Comparison of ENCODE assay signal across 28 mouse cellular contexts in the genomic region with DNA sequence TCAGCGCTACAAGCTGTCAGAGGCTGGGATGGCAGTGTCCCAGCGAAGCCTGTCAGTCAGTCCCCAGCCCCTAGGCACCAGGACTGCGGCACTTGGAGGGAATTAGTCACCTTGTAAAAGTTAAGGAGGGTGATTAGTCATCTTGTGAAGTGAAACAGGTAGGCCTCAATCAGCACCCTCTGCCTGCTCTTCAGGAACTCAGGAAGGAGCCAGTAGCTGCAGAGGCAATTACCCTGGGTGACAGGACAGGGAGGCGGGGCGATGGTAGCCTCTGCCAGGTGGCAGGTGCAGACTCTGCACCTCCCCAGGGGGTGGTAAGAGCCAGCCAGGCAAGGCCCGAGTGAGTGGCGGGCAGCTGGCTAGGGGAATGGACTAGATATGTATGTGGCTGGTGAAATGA. TPM values are rescaled to one million over a fixed set of nuclear protein-coding genes. Genes with fewer than 3 reads are reported as not detected.
A peak's percentile ranks its signal among the peaks of the same experiment; 100 is the strongest.
DNase-seq lines count a peak whose midpoint lies in the region; ATAC-seq and TF ChIP-seq lines count a peak whose summit lies in the region.
"Had no signal": no experiment of that assay in that cellular context is flagged by ENCODE, and none has a peak within 500 bp of the region (broad histone marks: within the 10 kb centered on the region; RNA-seq: fewer than 3 reads in every experiment).

No protein-coding gene starts in this region.

- no peak overlapping the region for H3K4me2 ChIP-seq in CH12.LX (ENCODE audit: insufficient read depth, low read depth, poor library complexity, severe bottlenecking)
- no peak overlapping the region for H3K4me2 ChIP-seq in intestine, postnatal 0 days (replicated peaks; ENCODE audit: low read depth)
- H3K4me2 ChIP-seq: heart, embryonic 15.5 days; liver, embryonic 12.5 days; midbrain, embryonic 15.5 days; neural tube, embryonic 15.5 days had no signal

- H3K4me1 ChIP-seq in CH12.LX (ENCODE audit: control insufficient read depth in 1 of 2, insufficient read depth in 2 of 2) = peaks cover 25 to 42% of the 10 kb centered on the region in 2 experiments
- H3K4me1 ChIP-seq in intestine, postnatal 0 days (replicated peaks; ENCODE audit: control insufficient read depth, insufficient read depth, low read length) = no peaks in the 10 kb centered on the region; the same call in 1 of the 2 replicates
- H3K4me1 ChIP-seq: midbrain, embryonic 15.5 days had no signal

- ATAC-seq in intestine, postnatal 0 days = peak; percentile 64
- ATAC-seq: forebrain, embryonic 14.5 days; hindbrain, embryonic 16.5 days; liver, embryonic 12.5 days; liver, postnatal 0 days; midbrain, embryonic 15.5 days had no signal

- intact Hi-C loops in gastrocnemius, postnatal 14 days (cut with DNase I; ENCODE audit: low total_unique reads) = no loop called here

- no peak for TF ChIP-seq CTCF in CH12.LX (conservative IDR thresholded peaks at IDR 0.05 in 1 of 2, IDR thresholded peaks at IDR 0.05 in 1 of 2; ENCODE audit: low read depth in 2 of 2, low read length in 2 of 2)
- TF ChIP-seq CTCF in intestine, postnatal 0 days (IDR thresholded peaks at IDR 0.05; ENCODE audit: low read depth) = no peak

- H3K9ac ChIP-seq in CH12.LX (ENCODE audit: insufficient read depth, low read depth) = no peak overlapping the region
- no peak overlapping the region for H3K9ac ChIP-seq in intestine, postnatal 0 days (ENCODE audit: low read depth, low read length)
- H3K9ac ChIP-seq: heart, embryonic 15.5 days; liver, embryonic 12.5 days; liver, postnatal 0 days; midbrain, embryonic 15.5 days; neural tube, embryonic 15.5 days had no signal

- no peak for TF ChIP-seq RAD21 in CH12.LX (IDR thresholded peaks at IDR 0.05; ENCODE audit: low read depth, low read length)

- TF ChIP-seq EP300 in CH12.LX (IDR thresholded peaks at IDR 0.05; ENCODE audit: low read length) = peak; percentile 70; the same call in 1 of the 2 replicates

- H3K79me2 ChIP-seq in CH12.LX (replicated peaks; ENCODE audit: control insufficient read depth, extremely low read depth, insufficient read depth, poor library complexity, severe bottlenecking) = no peaks in the 10 kb centered on the region

- H3K27me3 ChIP-seq in CH12.LX (replicated peaks) = peaks cover 87% of the 10 kb centered on the region
- no peaks in the 10 kb centered on the region for H3K27me3 ChIP-seq in intestine, postnatal 0 days (replicated peaks; ENCODE audit: control insufficient read depth, insufficient read depth, low read length)
- H3K27me3 ChIP-seq: midbrain, embryonic 15.5 days had no signal

- H3K36me3 ChIP-seq in CH12.LX (replicated peaks in 1 of 2; ENCODE audit: control insufficient read depth in 1 of 2, insufficient read depth in 1 of 2, low read length in 1 of 2) = no peaks in the 10 kb centered on the region
- H3K36me3 ChIP-seq in intestine, postnatal 0 days (ENCODE audit: control insufficient read depth, insufficient read depth) = no peaks in the 10 kb centered on the region; the same call in 1 of the 2 replicates
- H3K36me3 ChIP-seq: heart, embryonic 10.5 days; heart, embryonic 15.5 days; liver, embryonic 12.5 days had no signal

- DNase-seq in gastrocnemius, postnatal 14 days = peak; percentile 49
- DNase-seq in gastrocnemius, adult 18-20 months (ENCODE audit: low spot score) = no peak
- DNase-seq in A20 (ENCODE audit: low read depth, low spot score) (peak; percentile 71), CH12.LX (ENCODE audit: extremely low read depth) (peak; percentile 45)
- no peak for DNase-seq in thymus, adult 18-20 months
- DNase-seq: adrenal gland, adult 2 months; adrenal gland, postnatal 36 days; cerebellum, adult 8-10 months; cerebellum, postnatal 36 days; gastrocnemius, postnatal 10 days; heart, adult 11 months; kidney, adult 11 months; kidney, postnatal 14 days; left cerebral cortex, postnatal 4 days; liver, postnatal 0 days; retina, postnatal 1 day; right cerebral cortex, postnatal 14 days; spleen, adult 18-20 months had no signal

- H3K27ac ChIP-seq in CH12.LX (ENCODE audit: insufficient read depth, low read depth) = no peak overlapping the region
- H3K27ac ChIP-seq in intestine, postnatal 0 days (ENCODE audit: low read depth, low read length) = no peak overlapping the region
- H3K27ac ChIP-seq: heart, embryonic 10.5 days; heart, embryonic 15.5 days; liver, embryonic 12.5 days; macrophage; midbrain, embryonic 15.5 days; neural tube, embryonic 15.5 days had no signal

- no peak overlapping the region for H3K4me3 ChIP-seq in CH12.LX (replicated peaks in 1 of 3; ENCODE audit: low read depth in 2 of 3, low read length in 2 of 3, poor library complexity in 1 of 3)
- no peak overlapping the region for H3K4me3 ChIP-seq in intestine, postnatal 0 days (ENCODE audit: low read depth, low read length)
- H3K4me3 ChIP-seq: heart, embryonic 10.5 days; heart, embryonic 15.5 days; liver, embryonic 12.5 days; midbrain, embryonic 15.5 days; neural tube, embryonic 15.5 days had no signal

- dilution Hi-C loops in CH12.LX (cut with MboI; ENCODE audit: extremely low pct_ligation_motif_present, extremely low pct_unique_long_range_greater_than_20kb, low sequenced_read_pairs) = no loop called here

- in situ Hi-C loops in CH12.LX (cut with MboI; ENCODE audit: low pct_ligation_motif_present, low pct_unique_long_range_greater_than_20kb, low sequenced_read_pairs) = loop anchor here (5.0 kb wide), 1 partner anchor 171 kb away; no protein-coding TSS in a partner anchor

- no peak for TF ChIP-seq POLR2A in CH12.LX (IDR thresholded peaks at IDR 0.05; ENCODE audit: low read depth, low read length)

- 50% methylated on average over 7 of the region's 7 CpGs for WGBS in intestine, postnatal 0 days

- no peaks in the 10 kb centered on the region for H3K9me3 ChIP-seq in CH12.LX (replicated peaks; ENCODE audit: low read length)
- no peaks in the 10 kb centered on the region for H3K9me3 ChIP-seq in intestine, postnatal 0 days (ENCODE audit: control insufficient read depth)
- H3K9me3 ChIP-seq: heart, embryonic 10.5 days; heart, embryonic 15.5 days; liver, embryonic 12.5 days; midbrain, embryonic 15.5 days; neural tube, embryonic 15.5 days had no signal

TF ChIP-seq in CH12.LX, 34 proteins besides CTCF, POLR2A, EP300 and RAD21 (continues in another document):
- TF ChIP-seq TBP (conservative IDR thresholded peaks at IDR 0.05; ENCODE audit: low read depth, low read length) (no peak), CHD2 (IDR thresholded peaks at IDR 0.05; ENCODE audit: low read length) (no peak), NELFE (IDR thresholded peaks at IDR 0.05; ENCODE audit: low read depth, low read length) (no peak), JUND (conservative IDR thresholded peaks at IDR 0.05; ENCODE audit: low read depth, low read length) (no peak), ZC3H11A (IDR thresholded peaks at IDR 0.05; ENCODE audit: low read depth, low read length) (no peak), TCF12 (IDR thresholded peaks at IDR 0.05; ENCODE audit: low read depth, low read length) (peak; percentile 71), MYC (IDR thresholded peaks at IDR 0.05; ENCODE audit: low read depth, low read length) (no peak), E2F4 (IDR thresholded peaks at IDR 0.05; ENCODE audit: insufficient replicate concordance, low read depth, low read length) (no peak), USF2 (conservative IDR thresholded peaks at IDR 0.05; ENCODE audit: low read depth, low read length) (no peak), ZKSCAN1 (IDR thresholded peaks at IDR 0.05; ENCODE audit: borderline replicate concordance, low read depth, low read length) (no peak), JUN (IDR thresholded peaks at IDR 0.05; ENCODE audit: insufficient read depth, low read depth, low read length) (peak; percentile 48; the same call in 1 of the 2 replicates), MAFK (IDR thresholded peaks at IDR 0.05; ENCODE audit: insufficient replicate concordance, low read length) (no peak), IRF4 (IDR thresholded peaks at IDR 0.05; ENCODE audit: low read depth, low read length) (peak; percentile 91), BHLHE40 (IDR thresholded peaks at IDR 0.05; ENCODE audit: low read depth, low read length) (peak; percentile 33; the same call in 1 of the 2 replicates), USF1 (IDR thresholded peaks at IDR 0.05; ENCODE audit: low read depth, low read length) (no peak), MAZ (IDR thresholded peaks at IDR 0.05; ENCODE audit: low read depth, low read length) (no peak), ZMIZ1 (IDR thresholded peaks at IDR 0.05; ENCODE audit: low read depth, low read length) (no peak), ETS1 (conservative IDR thresholded peaks at IDR 0.05; ENCODE audit: low read depth, low read length) (peak; percentile 27; the same call in 1 of the 2 replicates), POLR2AphosphoS2 (IDR thresholded peaks at IDR 0.05; ENCODE audit: low read depth, low read length) (no peak), NRF1 (IDR thresholded peaks at IDR 0.05; ENCODE audit: low read depth, low read length) (no peak)

RNA-seq across cellular contexts. Expression of gene Myrf, which starts 20.8 kb away (rescaled TPM):
- total RNA-seq in gastrocnemius, postnatal 14 days (2021) = under 1 TPM in 1 of 2 experiments, not detected in 1; 0.08 TPM
- total RNA-seq in gastrocnemius, adult 18-20 months (2021) = not detected
- 0.04 and 0.13 TPM in 2 replicates for total RNA-seq in CH12.LX (2012; rRNA removed)
- not detected in 2 replicates for total RNA-seq in CH12.LX (2014; rRNA removed)
- polyA plus RNA-seq in CH12.LX (2012; ENCODE audit: insufficient read length, low read depth) = 0.10 and 0.11 TPM in 2 replicates
- polyA plus RNA-seq in intestine, postnatal 0 days (2015; fragmentation: Nextera tagmentation; extraction: Ambion mirVana) = 4.1 and 4.5 TPM in 2 replicates
- total RNA-seq: megakaryocyte-erythroid progenitor cell, adult 5-6 weeks had no signal

RNA-seq across cellular contexts. Expression of gene Dagla, which starts 43.3 kb away (rescaled TPM):
- total RNA-seq in gastrocnemius, postnatal 14 days (2021) = 1 to 10 TPM; 6.3 to 7.3 TPM
- total RNA-seq in gastrocnemius, adult 18-20 months (2021) = 1 to 10 TPM; 8.3 TPM
- total RNA-seq in CH12.LX (2012; rRNA removed) = 0.21 and 0.55 TPM in 2 replicates
- total RNA-seq in CH12.LX (2014; rRNA removed) = not detected in 2 replicates
- polyA plus RNA-seq in CH12.LX (2012; ENCODE audit: insufficient read length, low read depth) = 0.12 and 0.21 TPM in 2 replicates
- 1.3 TPM in 2 replicates for polyA plus RNA-seq in intestine, postnatal 0 days (2015; fragmentation: Nextera tagmentation; extraction: Ambion mirVana)
- total RNA-seq: megakaryocyte-erythroid progenitor cell, adult 5-6 weeks had no signal

RNA-seq across cellular contexts. Expression of gene Fen1, which starts 57.4 kb away (rescaled TPM):
- 1 to 10 TPM; 4.2 to 6.2 TPM for total RNA-seq in gastrocnemius, postnatal 14 days (2021)
- 1 to 10 TPM; 3.6 to 4.3 TPM for total RNA-seq in gastrocnemius, adult 18-20 months (2021)
- total RNA-seq in CH12.LX (2012; rRNA removed) = 125 and 172 TPM in 2 replicates
- total RNA-seq in CH12.LX (2014; rRNA removed) = 156 and 167 TPM in 2 replicates
- polyA plus RNA-seq in CH12.LX (2012; ENCODE audit: insufficient read length, low read depth) = 111 and 119 TPM in 2 replicates
- 30.4 and 33.0 TPM in 2 replicates for polyA plus RNA-seq in intestine, postnatal 0 days (2015; fragmentation: Nextera tagmentation; extraction: Ambion mirVana)

RNA-seq across cellular contexts. Expression of gene Tmem258, which starts 57.6 kb away (rescaled TPM):
- 10 to 100 TPM; 92.6 to 96.5 TPM for total RNA-seq in gastrocnemius, postnatal 14 days (2021)
- 10 to 100 TPM; 83.7 to 89.8 TPM for total RNA-seq in gastrocnemius, adult 18-20 months (2021)
- total RNA-seq in CH12.LX (2012; rRNA removed) (344 and 357 TPM in 2 replicates), CH12.LX (2014; rRNA removed) (148 and 164 TPM in 2 replicates)
- 179 and 253 TPM in 2 replicates for polyA plus RNA-seq in CH12.LX (2012; ENCODE audit: insufficient read length, low read depth)
- 339 and 369 TPM in 2 replicates for polyA plus RNA-seq in intestine, postnatal 0 days (2015; fragmentation: Nextera tagmentation; extraction: Ambion mirVana)

Comparison
In these comparisons a context has a peak if more than half of its experiments do, and no peak if none do; other contexts are left out.
1. DNase-seq: peak in gastrocnemius, postnatal 14 days (single experiment), A20 (single experiment) and CH12.LX (single experiment); none in gastrocnemius, adult 18-20 months (single experiment) and thymus, adult 18-20 months (0 of 2).
2. RNA of gene Dagla, which starts 43.3 kb away (total RNA-seq): 8.3 TPM in gastrocnemius, adult 18-20 months and 6.3 to 7.3 TPM in gastrocnemius, postnatal 14 days; 0.21 to 0.55 TPM in CH12.LX; every median in the first group is over 4 times any median in the second.
3. RNA of gene Fen1, which starts 57.4 kb away (total RNA-seq): 125 to 172 TPM in CH12.LX; 4.2 to 6.2 TPM in gastrocnemius, postnatal 14 days and 3.6 to 4.3 TPM in gastrocnemius, adult 18-20 months; every median in the first group is over 10 times any median in the second.